Mouse (Mus musculus) kidney, adult 2 months (tissue): ENCODE data around the gene 4921524J17Rik.

Experiments used
- CTCF ChIP-seq: fragments of 200-500 bp; conservative IDR thresholded peaks from 2 replicates; pipeline ENCODE4 v1.5.1; 2011; ENCODE audit warnings: low read depth, mild to moderate bottlenecking, control low read depth, low read length, moderate library complexity, mixed read lengths; ENCODE audit not compliant: insufficient read depth, insufficient read length
- POLR2A ChIP-seq: fragments of 200-500 bp; IDR thresholded peaks from one replicate; pipeline ENCODE4 v1.6.1; 2011; ENCODE audit warnings: low read depth, low read length, control low read depth

- TF ChIP-seq POLR2A (no peak), CTCF (no peak)
These were observed 1.1 kb downstream of the 4921524J17Rik start for GRCm38 (mm10) chr8:85431281-85432167.
